Mouse (Mus musculus) c-Kit-positive CD71-negative TER-119-negative erythroid progenitor cells, embryonic 14.5 days (primary cell): ENCODE data around the gene Acap1.

Experiments used
- DNase-seq: peaks from one replicate; pipeline ENCODE4 v3.0.0-alpha.2; 2013; ENCODE audit warnings: low read depth

Acap1 gene

GRCm38 (mm10) chr11:69902972-69903371, 7.6 kb upstream of the Acap1 start:
- no peak for DNase-seq

- DNase-seq = no peak
Observed at GRCm38 (mm10) chr11:69901993-69902392, 6.7 kb upstream of the Acap1 start.

- peak; percentile 94 for DNase-seq
Observed at GRCm38 (mm10) chr11:69901406-69901846, 6.1 kb upstream of the Acap1 start.

- DNase-seq = peak; percentile 93
Observed at GRCm38 (mm10) chr11:69900471-69901405, 5.4 kb upstream of the Acap1 start, which contains the start of the genes 2810408A11Rik and Neurl4. 2810408A11Rik (minus strand) TSS chr11:69900987. Neurl4 (plus strand) TSS chr11:69901072.

- DNase-seq = no peak
Observed at GRCm38 (mm10) chr11:69899870-69900269, 4.5 kb upstream of the Acap1 start.

GRCm38 (mm10) chr11:69894671-69895070, 668 bp downstream of the Acap1 start:
- no peak for DNase-seq

GRCm38 (mm10) chr11:69891482-69891881, 3.9 kb downstream of the Acap1 start:
- DNase-seq = no peak

GRCm38 (mm10) chr11:69886907-69887635, 8.3 kb downstream of the Acap1 start:
- DNase-seq = no peak

GRCm38 (mm10) chr11:69884663-69885062, 10.7 kb downstream of the Acap1 start:
- DNase-seq = no peak

- no peak for DNase-seq
Observed at GRCm38 (mm10) chr11:69884240-69884639, 11.1 kb downstream of the Acap1 start.

GRCm38 (mm10) chr11:69883527-69884151, 11.7 kb downstream of the Acap1 start:
- DNase-seq = no peak

GRCm38 (mm10) chr11:69883066-69883465, 12.3 kb downstream of the Acap1 start:
- no peak for DNase-seq

- DNase-seq = no peak
Observed at GRCm38 (mm10) chr11:69881787-69882670, 13.3 kb downstream of the Acap1 start.

GRCm38 (mm10) chr11:69880853-69881603, 14.3 kb downstream of the Acap1 start, which contains the start of gene Kctd11:
Kctd11 (minus strand) TSS chr11:69881406.
- peak; percentile 72 for DNase-seq

GRCm38 (mm10) chr11:69880506-69880852, 14.9 kb downstream of the Acap1 start:
- DNase-seq = no peak

- no peak for DNase-seq
Observed at GRCm38 (mm10) chr11:69879711-69880110, 15.6 kb downstream of the Acap1 start.

- no peak for DNase-seq
Observed at GRCm38 (mm10) chr11:69878952-69879351, 16.4 kb downstream of the Acap1 start.

- no peak for DNase-seq
Observed at GRCm38 (mm10) chr11:69878399-69878798, 16.9 kb downstream of the Acap1 start.

GRCm38 (mm10) chr11:69877878-69878277, 17.5 kb downstream of the Acap1 start, which contains the start of gene Tmem95:
Tmem95 (minus strand) TSS chr11:69878018.
- no peak for DNase-seq

GRCm38 (mm10) chr11:69876867-69877266, 18.5 kb downstream of the Acap1 start:
- peak; percentile 94 for DNase-seq
